Mouse (Mus musculus) thymus, adult 2 months (tissue): ENCODE measurements around the gene AL732309.1. TPM values are rescaled to one million over a fixed set of nuclear protein-coding genes. Genes with fewer than 3 reads are reported as not detected.

ENCODE experiments used
- DNase-seq: peaks from one replicate; pipeline ENCODE4 v3.0.0; 2021
- H3K27ac ChIP-seq: fragments of 200-500 bp; 2 replicates; pipeline ENCODE4 v1.5.1; 2012; ENCODE audit warnings: low read length, control low read depth; ENCODE audit not compliant: control insufficient read depth, insufficient read depth
- H3K27me3 ChIP-seq: fragments of 200-500 bp; 2 replicates; pipeline ENCODE4 v1.6.1; 2012; ENCODE audit warnings: mild to moderate bottlenecking, low read length, moderate library complexity, mixed read lengths; ENCODE audit not compliant: control insufficient read depth, insufficient read depth
- H3K36me3 ChIP-seq: fragments of 200-500 bp; 2 replicates; pipeline ENCODE4 v1.6.1; 2012; ENCODE audit warnings: mild to moderate bottlenecking, low read length, moderate library complexity; ENCODE audit not compliant: control insufficient read depth, insufficient read depth
- H3K4me1 ChIP-seq: fragments of 200-500 bp; replicated peaks from 2 replicates; pipeline ENCODE4 v1.6.1; 2012; ENCODE audit warnings: low read length; ENCODE audit not compliant: control insufficient read depth, insufficient read depth
- H3K4me3 ChIP-seq: fragments of 200-500 bp; 2 replicates; pipeline ENCODE4 v1.5.1; 2012; ENCODE audit warnings: mild to moderate bottlenecking, low read length, control low read depth, moderate library complexity; ENCODE audit not compliant: control insufficient read depth, insufficient read depth
- CTCF ChIP-seq: fragments of 200-500 bp; IDR thresholded peaks from 2 replicates; pipeline ENCODE4 v1.5.1; 2012; ENCODE audit warnings: mild to moderate bottlenecking, control low read depth, low read length, moderate library complexity, borderline replicate concordance; ENCODE audit not compliant: control insufficient read depth, poor library complexity, insufficient read depth; ENCODE audit errors: extremely low read depth
- POLR2A ChIP-seq: fragments of 200-500 bp; IDR thresholded peaks from 2 replicates; pipeline ENCODE4 v1.6.1; 2012; ENCODE audit warnings: mild to moderate bottlenecking, low read length, control low read depth, moderate library complexity; ENCODE audit not compliant: control insufficient read depth, poor library complexity, insufficient read depth; ENCODE audit errors: extremely low read depth
- WGBS: fragments of 180-500 bp; shearing (Covaris S2); methylation state at CpG from one replicate; pipeline ENCODE4 v1.1.7; 2018; 5-methylcytosine and 5-hydroxymethylcytosine counted together
- polyA plus RNA-seq: library from polyadenylated mRNA; depleted of rRNA; stranded (reverse); fragments of >200 nt; gene quantifications from 2 replicates; pipeline ENCODE4 v1.2.3, GENCODE M21; 2012

Gene AL732309.1
- polyA plus RNA-seq, 1 experiment = 43.0 TPM

GRCm38 (mm10) chr2:25290101-25290815, 43.6 kb upstream of the AL732309.1 start:
- DNase-seq = no peak
- peaks cover 17% of the 10 kb centered on the region for H3K27me3 ChIP-seq
- peaks cover 4% of the 10 kb centered on the region; the same call in 1 of the 2 replicates for H3K36me3 ChIP-seq
- no peak overlapping the region for H3K4me3 ChIP-seq
- H3K4me1 ChIP-seq = no peaks in the 10 kb centered on the region
- TF ChIP-seq POLR2A (no peak), CTCF (no peak)
- WGBS = 7% methylated on average over 54 of the region's 54 CpGs
- no peak overlapping the region for H3K27ac ChIP-seq

- Histone ChIP-seq H3K27me3 (peaks cover 17% of the 10 kb centered on the region), H3K27ac (no peak within 1 kb of the TSS), H3K4me3 (no peak within 1 kb of the TSS), H3K36me3 (peaks cover 10% of the 10 kb centered on the region), H3K4me1 (no peaks in the 10 kb centered on the region)
- no peak for DNase-seq
- 8% methylated on average over 11 of the region's 11 CpGs for WGBS
- TF ChIP-seq CTCF = no peak
- TF ChIP-seq POLR2A = no peak
Measured at GRCm38 (mm10) chr2:25289651-25290050, 43.0 kb upstream of the AL732309.1 start, which contains the start of gene Lrrc26. Gene Lrrc26 (plus strand): TSS chr2:25289915.

GRCm38 (mm10) chr2:25288734-25289345, 42.2 kb upstream of the AL732309.1 start:
- DNase-seq = no peak
- no peak overlapping the region for H3K4me3 ChIP-seq
- H3K36me3 ChIP-seq = peaks cover 18% of the 10 kb centered on the region
- no peaks in the 10 kb centered on the region for H3K4me1 ChIP-seq
- TF ChIP-seq POLR2A (no peak), CTCF (no peak)
- WGBS = 87% methylated on average over 7 of the region's 7 CpGs
- peaks cover 17% of the 10 kb centered on the region for H3K27me3 ChIP-seq
- H3K27ac ChIP-seq = no peak overlapping the region

- TF ChIP-seq POLR2A = no peak
- no peak for TF ChIP-seq CTCF
- WGBS = 95% methylated on average over 6 of the region's 6 CpGs
- DNase-seq = no peak
- H3K4me1 ChIP-seq = no peaks in the 10 kb centered on the region
- H3K36me3 ChIP-seq = peaks cover 18% of the 10 kb centered on the region
- H3K27ac ChIP-seq = no peak within 1 kb of the TSS
- no peak within 1 kb of the TSS for H3K4me3 ChIP-seq
- H3K27me3 ChIP-seq = peaks cover 17% of the 10 kb centered on the region
Measured at GRCm38 (mm10) chr2:25287927-25288649, 41.4 kb upstream of the AL732309.1 start, which contains the start of gene Tmem210. Gene Tmem210 (plus strand): TSS chr2:25288145.

- no peak overlapping the region for H3K27ac ChIP-seq
- H3K27me3 ChIP-seq = peaks cover 12% of the 10 kb centered on the region
- peaks cover 18% of the 10 kb centered on the region for H3K36me3 ChIP-seq
- WGBS = 65% methylated on average over 7 of the region's 7 CpGs
- DNase-seq = no peak
- H3K4me3 ChIP-seq = no peak overlapping the region
- no peak for TF ChIP-seq CTCF
- no peak for TF ChIP-seq POLR2A
- no peaks in the 10 kb centered on the region for H3K4me1 ChIP-seq
Measured at GRCm38 (mm10) chr2:25286837-25287636, 40.4 kb upstream of the AL732309.1 start.
